Mouse (Mus musculus): ENCODE results near the gene Ak6.
A peak's percentile ranks its signal among the peaks of the same experiment; 100 is the strongest.

Gene Ak6

DNA sequence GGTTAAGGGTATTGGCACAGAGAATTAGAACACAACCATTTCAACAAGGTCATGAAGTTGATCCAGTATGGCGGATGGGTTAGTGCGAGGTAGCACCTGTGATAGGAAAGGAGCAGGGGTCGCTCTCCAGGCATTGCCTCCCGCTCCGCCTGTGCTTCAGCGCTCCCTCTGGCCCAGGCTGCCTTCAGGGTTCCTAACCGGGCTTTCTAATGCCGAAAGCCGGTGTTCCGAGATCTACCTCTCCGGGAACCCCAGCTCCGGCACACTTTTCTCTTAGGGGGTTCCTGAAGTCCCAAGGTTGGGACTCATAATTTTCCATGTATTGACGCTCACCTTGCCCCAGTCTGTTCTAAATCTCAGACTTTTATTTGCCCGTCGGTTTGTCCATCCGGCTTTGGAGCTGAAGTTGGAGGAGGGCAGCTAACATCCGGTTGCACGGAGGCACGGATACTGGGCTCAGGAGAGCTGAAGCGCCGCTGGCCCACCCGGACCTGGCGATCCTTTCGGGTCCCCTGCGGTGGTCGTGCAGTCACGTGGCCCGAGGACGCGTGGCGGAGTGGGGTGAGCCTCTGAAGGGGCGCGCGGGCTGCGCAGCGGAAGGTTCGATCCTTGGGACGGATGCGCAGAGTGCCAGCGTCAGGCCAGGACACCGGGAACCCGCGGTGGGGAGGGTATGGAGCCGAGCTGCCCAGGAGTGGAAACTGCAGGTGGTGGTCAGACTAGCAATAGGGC lies 18.7 kb downstream of the Ak6 start, which contains the start of gene Ccdc125:
TSS of gene Ccdc125 (plus strand) at position 427 of the 732 bp plus-strand sequence.
- peak; percentile 26 to 44 for DNase-seq (ENCODE audit: low spot score in 2 of 2)

GRCm38 (mm10) chr13:100670181-100670741 lies 19.5 kb downstream of the Ak6 start:
- DNase-seq (ENCODE audit: low spot score in 2 of 2) = no peak

GRCm38 (mm10) chr13:100675936-100676635 lies 25.3 kb downstream of the Ak6 start:
- peak in 1 of 2 experiments; percentile 26 for DNase-seq (ENCODE audit: low spot score in 2 of 2)

- no peak for DNase-seq (ENCODE audit: low spot score in 2 of 2)
Observed at GRCm38 (mm10) chr13:100681615-100682014, 30.8 kb downstream of the Ak6 start.

DNA sequence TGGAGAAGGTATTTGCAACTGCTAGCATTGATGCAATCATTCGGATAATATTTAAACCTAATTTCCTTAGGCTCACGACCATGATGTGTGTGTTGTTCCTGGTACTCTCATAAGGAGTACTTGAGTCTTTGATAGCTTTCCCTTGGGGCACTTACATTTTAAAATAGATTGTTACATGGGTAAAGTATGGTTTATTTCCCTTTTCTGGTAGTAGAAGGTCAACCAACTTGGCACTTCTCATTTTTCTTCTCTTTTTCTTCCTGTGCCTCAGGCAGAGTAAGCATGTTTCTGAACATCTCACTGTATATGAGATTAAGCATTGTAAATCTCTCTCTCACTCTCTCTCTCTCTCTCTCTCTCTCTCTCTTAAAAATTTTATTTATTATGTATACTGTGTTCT lies 32.1 kb downstream of the Ak6 start:
- DNase-seq (ENCODE audit: low spot score in 2 of 2) = no peak

DNA sequence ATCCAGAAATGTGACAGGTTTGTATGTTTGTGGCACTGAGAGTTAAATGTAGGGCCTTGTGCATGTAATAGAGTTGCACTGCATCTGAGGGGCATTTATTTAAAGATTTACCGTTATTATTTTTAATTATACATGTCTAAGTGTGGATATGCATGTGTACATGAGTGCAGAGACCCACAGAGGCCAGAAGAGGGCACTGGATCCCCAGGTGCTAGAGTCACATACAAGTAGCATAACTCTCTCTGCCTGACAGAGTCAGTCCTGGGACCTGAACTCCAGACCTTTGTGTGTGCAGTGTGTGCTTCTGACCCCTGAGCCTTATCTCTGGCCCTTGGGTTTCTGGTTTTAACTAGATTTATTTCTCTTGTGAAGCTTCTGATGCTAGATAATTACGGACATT lies 33.6 kb downstream of the Ak6 start:
- no peak for DNase-seq (ENCODE audit: low spot score in 2 of 2)

- no peak for DNase-seq (ENCODE audit: low spot score in 2 of 2)
Observed at GRCm38 (mm10) chr13:100687513-100687912, 36.7 kb downstream of the Ak6 start.

DNA sequence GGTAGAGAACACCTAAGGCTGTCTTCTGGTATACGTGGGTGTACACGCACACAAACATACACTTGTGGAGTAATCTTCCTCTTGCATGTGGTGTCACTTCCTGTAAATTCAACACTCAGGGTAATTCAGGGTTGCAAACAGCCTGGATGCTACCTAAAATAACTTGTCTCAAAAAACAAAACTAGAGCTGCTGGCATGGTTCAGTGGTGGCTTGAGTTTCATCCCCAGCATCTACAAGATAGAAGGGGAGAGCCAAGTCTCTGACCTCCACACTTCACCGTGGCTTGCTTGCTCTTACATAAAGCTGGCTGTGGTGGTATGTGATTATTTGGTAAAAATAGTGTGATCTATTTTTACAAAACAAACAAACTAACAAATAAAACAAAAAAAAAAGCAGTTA lies 46.8 kb downstream of the Ak6 start:
- DNase-seq (ENCODE audit: low spot score in 2 of 2) = no peak

DNA sequence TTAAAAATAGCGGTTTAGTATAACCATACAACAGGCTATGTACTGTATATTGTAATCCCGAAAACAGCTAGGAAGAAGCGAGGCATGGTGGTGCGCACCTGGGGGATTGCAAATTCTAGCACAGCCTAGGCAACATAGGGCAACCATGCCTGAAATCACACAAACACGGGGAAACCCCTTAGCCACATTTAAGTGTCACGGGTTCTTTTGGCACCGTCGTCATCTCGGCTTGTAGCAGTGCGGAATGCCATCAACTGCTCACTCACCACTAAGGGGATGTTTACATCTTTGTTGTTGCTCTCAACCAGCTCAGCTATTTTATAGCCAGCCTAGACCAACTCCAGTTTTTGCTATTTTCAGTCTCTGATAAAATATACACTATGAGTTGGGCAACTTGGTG lies 48.1 kb downstream of the Ak6 start:
- DNase-seq (ENCODE audit: low spot score in 2 of 2) = no peak

DNA sequence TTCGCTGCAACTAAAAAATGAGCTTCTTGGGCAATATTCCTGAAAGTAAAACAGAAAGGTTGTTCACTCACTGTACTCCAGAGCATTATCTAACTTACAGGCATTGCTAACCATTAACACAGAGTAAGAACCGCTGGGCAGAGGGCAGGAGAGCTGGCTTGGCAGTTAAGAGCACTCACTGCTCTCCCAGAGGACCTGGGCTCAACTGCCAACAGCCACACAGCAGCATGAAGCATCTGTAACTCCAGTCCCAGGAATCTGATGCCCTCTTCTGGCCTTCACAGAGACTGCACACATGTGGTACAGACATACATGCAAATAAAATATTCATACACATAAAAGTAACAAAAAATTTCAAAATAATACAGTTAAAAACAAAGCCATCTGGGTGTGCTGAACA lies 52.7 kb downstream of the Ak6 start:
- no peak for DNase-seq (ENCODE audit: low spot score in 2 of 2)

DNA sequence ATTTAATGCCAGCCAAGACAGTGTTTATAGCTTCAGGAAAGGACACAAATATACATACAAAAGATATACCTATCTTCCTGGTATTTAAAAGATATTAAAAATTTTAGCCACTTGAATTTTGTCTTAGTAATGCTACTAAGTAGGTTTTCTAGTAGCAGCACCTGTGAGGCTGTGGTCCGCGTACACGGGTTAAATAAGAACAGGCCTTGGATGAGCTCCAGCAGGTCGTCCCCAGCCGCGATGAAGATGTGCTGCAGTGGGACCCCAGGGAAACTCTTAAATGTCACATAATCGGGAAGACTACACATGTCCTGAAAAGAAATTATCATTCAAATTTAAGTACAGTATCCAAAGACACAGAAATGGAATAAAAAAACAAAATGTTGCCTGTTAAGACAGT lies 55.4 kb downstream of the Ak6 start:
- DNase-seq (ENCODE audit: low spot score in 2 of 2) = no peak

GRCm38 (mm10) chr13:100715467-100715866 lies 64.7 kb downstream of the Ak6 start:
- no peak for DNase-seq (ENCODE audit: low spot score in 2 of 2)
